Mouse (Mus musculus): ENCODE measurements around the gene Bloc1s3.

DNA sequence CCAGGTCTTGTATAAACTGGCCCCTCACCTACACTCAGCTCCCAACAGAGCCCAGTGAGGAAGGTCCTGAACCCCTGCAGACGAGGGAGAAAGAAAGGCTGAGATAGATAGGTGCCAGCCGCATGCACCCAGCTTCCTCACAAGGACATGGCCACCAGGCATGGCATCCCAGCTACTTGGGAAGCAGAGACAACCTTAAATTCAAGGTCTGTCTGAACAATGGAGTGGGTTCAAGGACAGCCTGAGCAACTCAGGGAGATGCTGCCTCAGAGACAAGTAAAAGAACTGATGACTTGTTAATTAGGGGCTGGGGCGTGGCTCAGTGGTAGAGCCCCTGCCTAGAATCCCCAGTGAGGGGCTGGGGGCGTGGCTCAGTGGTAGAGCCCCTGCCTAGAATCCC is 53.0 kb downstream of the Bloc1s3 start:
- TF ChIP-seq CTCF (IDR thresholded peaks at IDR 0.05; ENCODE audit: insufficient read depth, low read length) (no peak), POLR2A (IDR thresholded peaks at IDR 0.05; ENCODE audit: borderline replicate concordance, extremely low read depth, low read depth, low read length) (no peak)
